Mouse (Mus musculus): Measurements from ENCODE around the gene Sgms2. TPM values are rescaled to one million over a fixed set of nuclear protein-coding genes. Genes with fewer than 3 reads are reported as not detected.

The Sgms2 gene
- 4.2 and 16.6 TPM in 2 replicates for total RNA-seq (2015; ENCODE audit: low replicate concordance)
- total RNA-seq (2017; ENCODE audit: low replicate concordance) = 3.9 and 4.9 TPM in 2 replicates

GRCm38 (mm10) chr3:131491361-131491925, at the start of gene Sgms2:
Sgms2 (minus strand) TSS chr3:131491411.
- no peak for ATAC-seq (replicated peaks; ENCODE audit: low FRiP score, poor library complexity, severe bottlenecking)

GRCm38 (mm10) chr3:131525229-131525628, 34.0 kb upstream of the Sgms2 start:
- no peak for ATAC-seq (replicated peaks; ENCODE audit: low FRiP score, poor library complexity, severe bottlenecking)

- ATAC-seq (replicated peaks; ENCODE audit: low FRiP score, poor library complexity, severe bottlenecking) = no peak
Measured at GRCm38 (mm10) chr3:131524779-131525178, 33.6 kb upstream of the Sgms2 start.

GRCm38 (mm10) chr3:131524210-131524609, 33.0 kb upstream of the Sgms2 start:
- ATAC-seq (replicated peaks; ENCODE audit: low FRiP score, poor library complexity, severe bottlenecking) = no peak

DNA sequence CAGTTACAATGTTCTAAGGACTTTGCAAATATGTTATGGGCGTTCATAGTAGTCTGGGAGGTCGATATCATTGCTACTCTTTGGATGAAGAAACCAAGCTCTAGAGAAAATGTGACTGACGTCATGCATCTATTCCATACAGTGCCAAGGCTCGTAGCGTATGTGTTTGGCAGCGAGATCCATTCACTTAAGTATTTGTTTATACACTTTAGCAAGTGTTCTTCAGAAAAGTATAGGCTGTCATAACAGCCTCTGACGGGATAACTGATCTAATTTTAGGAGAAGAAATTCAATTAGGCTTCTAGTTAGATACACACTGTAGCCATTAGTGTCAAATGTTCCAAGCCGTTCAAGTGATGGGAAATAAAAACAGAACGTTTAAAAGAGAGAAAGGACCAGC, 32.5 kb upstream of the Sgms2 start:
- ATAC-seq (replicated peaks; ENCODE audit: low FRiP score, poor library complexity, severe bottlenecking) = no peak

DNA sequence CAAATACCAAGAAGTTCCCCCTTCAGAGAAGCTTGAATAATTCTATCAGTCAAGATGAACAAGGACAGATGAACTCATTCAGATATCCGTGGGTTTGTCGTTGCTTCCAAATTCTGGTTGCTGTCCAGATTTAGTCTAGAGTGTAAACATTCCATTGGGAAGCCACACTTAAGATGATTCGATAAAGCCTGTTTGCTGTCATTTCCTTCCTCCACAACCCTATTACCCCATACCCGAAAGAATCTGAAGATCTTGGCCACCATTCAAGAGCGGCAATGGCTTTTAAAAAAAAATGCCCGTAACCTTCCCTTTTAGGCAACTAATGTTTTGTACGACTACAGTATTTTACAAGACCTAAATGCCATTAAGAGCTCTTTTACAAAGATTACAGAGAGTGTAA, 31.0 kb upstream of the Sgms2 start:
- ATAC-seq (replicated peaks; ENCODE audit: low FRiP score, poor library complexity, severe bottlenecking) = no peak

- no peak for ATAC-seq (replicated peaks; ENCODE audit: low FRiP score, poor library complexity, severe bottlenecking)
Measured at GRCm38 (mm10) chr3:131521206-131521605, 30.0 kb upstream of the Sgms2 start.

- no peak for ATAC-seq (replicated peaks; ENCODE audit: low FRiP score, poor library complexity, severe bottlenecking)
Measured at GRCm38 (mm10) chr3:131517756-131518155, 26.5 kb upstream of the Sgms2 start.

DNA sequence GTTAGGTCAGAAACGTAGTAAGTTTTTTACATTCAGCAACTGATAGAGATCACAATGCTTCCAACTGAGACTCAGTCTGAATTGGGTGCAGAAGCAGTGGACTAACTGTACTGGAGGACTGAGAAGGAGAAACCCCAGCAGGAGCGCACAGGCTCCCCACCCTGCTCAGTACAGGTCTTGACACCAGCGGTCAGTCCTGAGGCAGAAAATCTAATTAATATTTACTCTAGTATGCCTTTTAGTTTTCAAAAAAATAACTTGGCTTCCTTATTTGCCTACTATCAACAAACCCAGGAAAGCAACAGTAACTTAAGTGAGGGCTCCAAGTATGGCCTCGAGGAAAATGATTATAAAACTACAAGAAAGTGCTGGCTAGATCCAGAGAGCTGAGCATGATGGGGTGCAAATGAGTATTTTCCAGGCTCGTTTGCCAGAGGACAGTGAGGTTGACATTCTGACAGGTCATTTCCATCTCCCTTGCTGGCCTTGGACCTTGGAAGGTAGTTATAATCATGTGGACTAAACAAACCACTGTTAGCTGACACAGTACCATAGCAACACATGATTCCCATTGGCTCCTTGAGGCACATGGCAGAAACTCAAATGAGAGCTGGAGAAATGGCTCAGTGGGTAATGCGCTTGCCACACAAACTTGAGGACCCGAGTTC, 25.3 kb upstream of the Sgms2 start:
- no peak for ATAC-seq (replicated peaks; ENCODE audit: low FRiP score, poor library complexity, severe bottlenecking)

- ATAC-seq (replicated peaks; ENCODE audit: low FRiP score, poor library complexity, severe bottlenecking) = no peak
Measured at GRCm38 (mm10) chr3:131511616-131512015, 20.4 kb upstream of the Sgms2 start.

- no peak for ATAC-seq (replicated peaks; ENCODE audit: low FRiP score, poor library complexity, severe bottlenecking)
Measured at GRCm38 (mm10) chr3:131508024-131508423, 16.8 kb upstream of the Sgms2 start.

DNA sequence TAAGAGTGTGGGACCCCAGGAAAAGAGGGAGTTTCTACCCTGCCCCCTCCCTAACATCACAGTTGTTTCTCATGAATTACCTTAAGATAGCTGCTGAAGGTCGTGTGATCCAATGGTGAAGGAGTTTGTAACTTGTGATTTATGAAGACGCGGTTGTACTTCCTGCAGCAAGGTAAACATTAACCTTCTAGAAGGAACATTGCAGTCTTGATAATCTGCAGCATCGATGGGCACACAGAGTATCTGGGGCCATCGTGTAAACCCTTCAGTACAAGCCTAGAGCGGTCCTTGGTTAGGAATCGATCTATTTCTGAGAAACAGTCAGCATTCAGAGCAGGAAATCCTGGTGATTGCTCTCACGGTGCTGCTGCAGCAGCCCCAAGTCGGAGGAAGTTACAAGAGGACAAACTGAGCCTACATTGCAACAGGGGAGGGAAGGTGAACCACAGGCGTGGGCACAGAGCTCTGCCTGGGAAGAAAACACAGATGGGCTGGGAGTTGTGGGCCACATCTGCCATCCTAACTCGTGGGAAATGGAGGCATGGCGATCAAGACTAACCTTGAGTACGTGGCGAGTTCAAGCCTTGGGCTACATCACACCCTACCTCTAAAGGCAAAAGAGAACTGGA, 13.5 kb upstream of the Sgms2 start:
- no peak for ATAC-seq (replicated peaks; ENCODE audit: low FRiP score, poor library complexity, severe bottlenecking)

DNA sequence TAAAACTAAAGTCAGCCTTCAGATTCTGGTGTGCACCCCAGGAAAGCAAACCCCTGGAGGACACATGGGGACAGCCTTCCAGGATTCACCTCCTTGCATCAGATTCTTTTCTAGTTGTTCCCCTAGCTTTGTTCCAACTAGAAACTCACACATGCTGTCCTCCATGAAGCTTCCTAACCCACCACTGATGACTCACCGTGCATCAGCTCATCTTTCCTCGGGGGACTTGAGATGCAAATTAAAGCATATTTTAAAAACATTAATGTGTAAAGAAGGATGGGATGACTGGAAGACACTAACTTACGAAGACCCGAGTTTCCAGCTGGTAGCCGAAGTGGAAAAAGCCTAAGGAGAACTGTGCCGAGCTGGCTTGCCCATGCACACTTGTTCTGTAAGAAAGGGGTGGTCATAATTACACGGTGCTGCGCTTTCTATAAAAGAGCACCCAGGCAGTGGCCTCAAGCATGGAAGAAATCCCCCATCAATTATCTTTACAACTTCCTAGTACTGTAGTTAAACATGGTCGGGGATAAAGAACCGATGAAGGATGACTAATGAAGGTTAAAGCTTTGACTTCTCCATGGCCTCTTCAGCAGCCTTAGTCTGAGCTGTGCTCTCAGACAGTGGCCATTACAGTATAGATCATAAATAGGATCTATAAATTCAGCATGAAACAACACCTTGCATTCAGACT, 10.6 kb upstream of the Sgms2 start:
- ATAC-seq (replicated peaks; ENCODE audit: low FRiP score, poor library complexity, severe bottlenecking) = no peak

- ATAC-seq (replicated peaks; ENCODE audit: low FRiP score, poor library complexity, severe bottlenecking) = no peak
Measured at GRCm38 (mm10) chr3:131499651-131500050, 8.4 kb upstream of the Sgms2 start.

DNA sequence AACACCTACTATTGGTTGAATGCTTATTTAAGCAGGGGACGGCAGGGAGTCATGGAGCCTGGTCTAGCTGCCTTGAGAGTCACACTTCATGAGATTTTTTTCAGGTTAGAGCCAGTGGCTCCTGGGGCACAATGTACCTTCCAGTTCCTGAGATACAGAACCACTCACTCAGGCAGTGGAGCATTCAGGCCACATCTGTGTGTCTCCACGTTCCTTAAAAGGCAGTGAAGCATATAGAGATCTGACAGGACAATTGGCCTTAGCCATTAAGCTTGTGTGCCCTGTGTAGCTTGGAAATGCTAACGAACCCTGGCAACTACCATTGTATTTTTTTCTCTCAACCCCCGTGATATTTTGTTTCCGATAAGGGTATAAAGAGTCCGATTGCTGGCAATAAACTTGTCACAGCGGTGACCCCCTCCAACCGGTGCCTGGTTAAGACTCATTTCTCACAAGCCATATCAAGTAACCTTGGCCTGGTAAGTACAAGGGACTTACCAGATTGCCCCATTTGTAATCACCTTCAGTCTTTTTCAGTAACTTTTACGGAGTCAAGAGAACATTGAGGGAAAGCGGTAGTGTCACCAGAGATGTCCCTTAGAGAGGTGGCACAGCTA, 5.4 kb upstream of the Sgms2 start:
- ATAC-seq (replicated peaks; ENCODE audit: low FRiP score, poor library complexity, severe bottlenecking) = no peak

GRCm38 (mm10) chr3:131495076-131495475, 3.9 kb upstream of the Sgms2 start:
- no peak for ATAC-seq (replicated peaks; ENCODE audit: low FRiP score, poor library complexity, severe bottlenecking)

- no peak for ATAC-seq (replicated peaks; ENCODE audit: low FRiP score, poor library complexity, severe bottlenecking)
Measured at GRCm38 (mm10) chr3:131493194-131493593, 2.0 kb upstream of the Sgms2 start.

GRCm38 (mm10) chr3:131491980-131492379, 769 bp upstream of the Sgms2 start:
- no peak for ATAC-seq (replicated peaks; ENCODE audit: low FRiP score, poor library complexity, severe bottlenecking)

- no peak for ATAC-seq (replicated peaks; ENCODE audit: low FRiP score, poor library complexity, severe bottlenecking)
Measured at GRCm38 (mm10) chr3:131490143-131490908, 885 bp downstream of the Sgms2 start.

All from erythroid progenitor cell, adult 5-6 weeks (primary cell).